Mouse (Mus musculus): Measurements from ENCODE around the gene Scaf1. TPM values are rescaled to one million over a fixed set of nuclear protein-coding genes. Genes with fewer than 3 reads are reported as not detected.

Scaf1 gene
- total RNA-seq, 2 experiments from 2014 or later = 45.5 to 49.7 TPM

GRCm38 (mm10) chr7:45017242-45018061 lies 1.3 kb upstream of the Scaf1 start, which contains the start of gene Rras:
Gene Rras (plus strand): TSS chr7:45017961.
- peak; percentile 96 for DNase-seq (ENCODE audit: low spot score)
- intact Hi-C loops (cut with DNase I) = no loop called here

- no peak for DNase-seq (ENCODE audit: low spot score)
- intact Hi-C loops (cut with DNase I) = no loop called here
Observed at GRCm38 (mm10) chr7:45016761-45017160, 598 bp upstream of the Scaf1 start.

GRCm38 (mm10) chr7:45015344-45015956 lies 713 bp downstream of the Scaf1 start:
- no peak for DNase-seq (ENCODE audit: low spot score)
- intact Hi-C loops (cut with DNase I) = loop anchor here (2.0 kb wide), 1 partner anchor 15 kb away; no protein-coding TSS in a partner anchor

GRCm38 (mm10) chr7:45014096-45014451 lies 2.1 kb downstream of the Scaf1 start:
- no peak for DNase-seq (ENCODE audit: low spot score)
- intact Hi-C loops (cut with DNase I) = loop anchor here (2.0 to 5.0 kb wide), 2 partner anchors 13 to 647 kb away; no protein-coding TSS in a partner anchor

- no peak for DNase-seq (ENCODE audit: low spot score)
- intact Hi-C loops (cut with DNase I) = loop anchor here (2.0 to 5.0 kb wide), 2 partner anchors 13 to 646 kb away; no protein-coding TSS in a partner anchor
Observed at GRCm38 (mm10) chr7:45013366-45014095, 2.6 kb downstream of the Scaf1 start.

DNA sequence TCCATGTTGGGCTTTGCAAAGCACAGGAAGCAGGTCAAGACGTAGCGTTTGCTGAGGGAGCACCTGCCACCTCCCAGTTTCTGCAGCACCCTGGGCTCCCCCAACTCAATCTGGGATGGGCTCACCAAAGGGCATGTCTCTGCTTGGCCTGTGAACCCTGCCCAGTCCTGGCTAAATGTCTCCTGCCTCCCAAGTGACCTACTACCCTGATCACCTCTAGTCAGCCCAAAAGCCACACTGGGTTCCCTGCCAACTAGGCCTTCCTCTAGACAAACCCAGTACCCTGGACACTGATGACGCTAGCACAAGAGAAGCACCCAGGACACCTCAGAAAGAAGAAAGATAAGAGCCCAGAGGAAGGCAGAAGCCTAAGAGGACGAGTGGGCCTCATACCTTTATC lies 3.3 kb downstream of the Scaf1 start:
- DNase-seq (ENCODE audit: low spot score) = no peak
- intact Hi-C loops (cut with DNase I) = loop anchor here (5.0 kb wide), 1 partner anchor 646 kb away; no protein-coding TSS in a partner anchor

DNA sequence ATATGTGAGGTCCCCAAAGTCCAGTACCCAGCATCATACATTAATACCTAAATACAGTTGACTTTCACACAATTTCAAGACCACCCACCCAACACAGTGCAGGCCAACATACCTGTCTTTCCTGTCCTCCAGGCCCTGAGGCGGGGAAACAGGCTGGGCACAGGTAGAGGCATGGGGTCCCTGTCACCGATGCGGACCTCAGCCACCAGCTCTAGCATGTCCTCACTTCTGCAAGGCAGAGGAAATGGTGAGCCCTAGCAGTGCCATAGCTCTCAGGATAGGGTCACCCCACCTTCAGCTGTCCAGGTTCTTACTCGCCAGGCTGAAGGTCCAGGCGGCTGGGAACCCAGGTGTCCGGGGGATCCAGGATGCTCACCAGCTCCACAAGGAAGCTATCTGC lies 4.2 kb downstream of the Scaf1 start:
- intact Hi-C loops (cut with DNase I) = loop anchor here (5.0 kb wide), 1 partner anchor 645 kb away; no protein-coding TSS in a partner anchor
- no peak for DNase-seq (ENCODE audit: low spot score)

DNA sequence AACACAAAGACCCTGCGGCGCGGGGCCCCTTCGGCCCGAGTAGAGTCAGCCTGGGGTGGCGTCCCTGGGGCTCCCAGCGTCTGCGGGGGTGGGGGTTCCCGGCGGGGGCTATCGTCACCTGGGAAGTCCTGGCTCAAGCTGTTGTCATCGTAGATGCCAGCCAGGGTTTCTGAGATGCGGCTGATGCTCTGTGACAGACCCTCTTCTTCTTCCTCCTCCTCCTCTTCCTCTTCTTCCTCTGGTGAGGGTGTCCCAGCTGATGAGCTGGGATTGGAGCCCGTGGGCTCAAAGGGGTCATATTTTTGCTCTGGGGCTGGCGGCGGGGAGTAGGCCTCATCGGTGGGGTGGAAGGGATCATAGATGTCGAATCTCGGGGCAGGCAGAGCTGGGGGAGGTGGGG lies 7.8 kb downstream of the Scaf1 start:
- no peak for DNase-seq (ENCODE audit: low spot score)
- intact Hi-C loops (cut with DNase I) = no loop called here

GRCm38 (mm10) chr7:45007846-45008245 lies 8.3 kb downstream of the Scaf1 start:
- no peak for DNase-seq (ENCODE audit: low spot score)
- intact Hi-C loops (cut with DNase I) = no loop called here

- intact Hi-C loops (cut with DNase I) = no loop called here
- no peak for DNase-seq (ENCODE audit: low spot score)
Observed at GRCm38 (mm10) chr7:45007141-45007540, 9.0 kb downstream of the Scaf1 start.

- DNase-seq (ENCODE audit: low spot score) = no peak
- intact Hi-C loops (cut with DNase I) = no loop called here
Observed at GRCm38 (mm10) chr7:45006503-45006902, 9.7 kb downstream of the Scaf1 start.

DNA sequence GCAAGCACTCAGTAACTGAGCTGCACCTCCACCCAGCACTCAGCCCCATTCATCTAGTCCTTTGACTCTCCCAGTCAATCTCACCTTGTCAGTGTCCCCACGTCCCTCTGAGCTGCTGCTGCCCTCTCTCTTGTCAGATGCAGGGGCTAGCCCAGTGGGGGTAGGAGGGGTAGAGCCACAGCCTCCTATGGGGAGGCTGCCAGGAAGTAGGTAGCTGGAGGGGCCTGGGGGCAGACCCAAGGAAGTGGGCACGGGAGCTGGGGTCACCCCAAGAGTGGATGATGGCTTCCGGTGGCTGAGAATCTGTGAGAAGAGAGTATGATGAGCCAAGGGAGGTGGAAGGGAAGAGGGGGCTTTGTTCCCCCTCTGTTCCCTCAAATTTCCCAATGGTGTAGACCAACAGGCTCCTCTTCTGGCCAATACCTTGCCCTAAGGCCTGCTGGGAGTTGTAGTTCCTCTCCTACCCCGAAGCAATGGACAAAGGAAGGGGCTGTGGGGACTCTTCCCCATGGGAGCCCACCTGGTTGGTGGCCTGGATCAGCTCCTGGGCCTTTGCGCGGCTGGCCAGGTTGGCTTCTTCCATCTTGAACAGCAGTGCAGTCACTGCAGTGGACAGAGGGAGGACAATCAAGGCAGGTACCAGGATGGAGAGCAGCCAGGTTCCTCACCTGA lies 10.7 kb downstream of the Scaf1 start:
- no peak for DNase-seq (ENCODE audit: low spot score)
- intact Hi-C loops (cut with DNase I) = no loop called here

DNA sequence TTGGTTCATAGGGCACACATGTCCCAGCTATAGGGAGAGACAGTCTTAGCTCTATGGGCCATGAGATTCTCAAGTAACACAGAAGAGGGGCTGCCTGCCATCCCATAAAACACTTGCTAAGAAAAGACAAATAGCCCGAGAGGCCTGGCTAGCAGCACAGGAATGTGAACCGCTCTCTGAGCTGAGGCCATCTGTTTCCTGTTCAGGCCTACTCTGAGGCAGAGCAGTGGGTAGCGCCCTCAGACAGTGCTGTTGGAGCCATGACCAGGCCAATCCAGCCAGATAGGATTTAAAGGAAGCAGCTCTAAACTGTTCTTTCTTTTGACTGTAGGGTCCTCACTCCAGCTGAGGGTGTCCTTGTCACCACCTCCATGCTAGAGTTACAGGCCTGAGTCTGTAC lies 11.6 kb downstream of the Scaf1 start:
- DNase-seq (ENCODE audit: low spot score) = no peak

GRCm38 (mm10) chr7:45002440-45002839 lies 13.7 kb downstream of the Scaf1 start:
- no peak for DNase-seq (ENCODE audit: low spot score)
- intact Hi-C loops (cut with DNase I) = no loop called here

More for the DNA sequence above, 11.6 kb downstream of the Scaf1 start:
- intact Hi-C loops (cut with DNase I) = no loop called here

GRCm38 (mm10) chr7:45000539-45001114 lies 15.5 kb downstream of the Scaf1 start:
- DNase-seq (ENCODE audit: low spot score) = no peak
- intact Hi-C loops (cut with DNase I) = loop anchor here (2.0 kb wide), 1 partner anchor 14 kb away; no protein-coding TSS in a partner anchor

DNA sequence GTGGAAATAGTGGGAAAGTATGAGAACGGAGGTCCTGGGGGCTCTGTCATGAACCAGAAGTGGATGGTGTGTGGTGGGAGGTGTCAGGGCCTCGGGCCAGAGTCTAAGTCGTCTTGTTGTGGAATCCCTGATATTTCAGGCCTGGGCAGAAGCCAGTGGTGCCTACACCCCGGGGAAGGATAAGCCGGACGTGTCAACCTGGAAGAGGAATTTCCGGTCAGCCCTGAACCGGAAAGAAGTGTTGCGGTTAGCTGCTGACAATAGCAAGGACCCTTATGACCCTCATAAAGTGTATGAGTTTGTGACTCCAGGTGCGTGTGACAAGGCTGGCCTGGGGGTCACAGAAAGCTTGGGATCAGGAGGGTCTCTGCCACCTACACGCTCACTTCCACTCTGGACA lies 16.4 kb downstream of the Scaf1 start:
- intact Hi-C loops (cut with DNase I) = loop anchor here (2.0 kb wide), 1 partner anchor 15 kb away; no protein-coding TSS in a partner anchor
- no peak for DNase-seq (ENCODE audit: low spot score)

GRCm38 (mm10) chr7:44998501-44998955 lies 17.6 kb downstream of the Scaf1 start, which contains the start of gene Bcl2l12:
Gene Bcl2l12 (minus strand): TSS chr7:44998712.
- DNase-seq (ENCODE audit: low spot score) = peak; percentile 42
- intact Hi-C loops (cut with DNase I) = no loop called here

- intact Hi-C loops (cut with DNase I) = no loop called here
- DNase-seq (ENCODE audit: low spot score) = no peak
Observed at GRCm38 (mm10) chr7:44997940-44998428, 18.2 kb downstream of the Scaf1 start.
